Mouse (Mus musculus) retina, adult 2 months (tissue): ENCODE results near the gene Slc4a4.
"Not testable (repeated sequence)": the region's sequence is repeated elsewhere in the genome, so short reads cannot be mapped to it uniquely, and the experiment has no call there.

Experiments used
- DNase-seq: peaks from one replicate; pipeline ENCODE4 v3.0.0-alpha.2; 2012; ENCODE audit warnings: low read depth, low spot score

Gene Slc4a4

GRCm38 (mm10) chr5:89071957-89072356, 185.3 kb downstream of the Slc4a4 start:
- DNase-seq, result no peak

- no peak for DNase-seq
These were observed 191.1 kb downstream of the Slc4a4 start for GRCm38 (mm10) chr5:89077711-89078110.

GRCm38 (mm10) chr5:89083476-89083875, 196.9 kb downstream of the Slc4a4 start:
- DNase-seq, result no peak

GRCm38 (mm10) chr5:89087916-89088315, 201.3 kb downstream of the Slc4a4 start:
- DNase-seq, result no peak

GRCm38 (mm10) chr5:89088462-89088861, 201.8 kb downstream of the Slc4a4 start:
- DNase-seq, result no peak

GRCm38 (mm10) chr5:89090131-89090530, 203.5 kb downstream of the Slc4a4 start:
- DNase-seq, result no peak

- DNase-seq, result no peak
These were observed 209.8 kb downstream of the Slc4a4 start for GRCm38 (mm10) chr5:89096371-89096770.

GRCm38 (mm10) chr5:89097291-89097690, 210.7 kb downstream of the Slc4a4 start:
- DNase-seq, result no peak

GRCm38 (mm10) chr5:89098121-89098520, 211.5 kb downstream of the Slc4a4 start:
- DNase-seq, result no peak

GRCm38 (mm10) chr5:89099886-89100285, 213.3 kb downstream of the Slc4a4 start:
- no peak for DNase-seq

GRCm38 (mm10) chr5:89102560-89102959, 215.9 kb downstream of the Slc4a4 start:
- DNase-seq, result no peak

GRCm38 (mm10) chr5:89105346-89105745, 218.7 kb downstream of the Slc4a4 start:
- DNase-seq, result no peak

- DNase-seq, result no peak
These were observed 219.6 kb downstream of the Slc4a4 start for GRCm38 (mm10) chr5:89106217-89106616.

GRCm38 (mm10) chr5:89108809-89109208, 222.2 kb downstream of the Slc4a4 start:
- no peak for DNase-seq

- DNase-seq, result no peak
These were observed 223.2 kb downstream of the Slc4a4 start for GRCm38 (mm10) chr5:89109832-89110231.

GRCm38 (mm10) chr5:89111987-89112386, 225.4 kb downstream of the Slc4a4 start:
- DNase-seq, result not testable (repeated sequence)

- DNase-seq, result no peak
These were observed 234.3 kb downstream of the Slc4a4 start for GRCm38 (mm10) chr5:89120881-89121280.

GRCm38 (mm10) chr5:89123270-89123903, 236.8 kb downstream of the Slc4a4 start:
- no peak for DNase-seq

GRCm38 (mm10) chr5:89128210-89128609, 241.6 kb downstream of the Slc4a4 start:
- no peak for DNase-seq

GRCm38 (mm10) chr5:89135776-89136175, 249.2 kb downstream of the Slc4a4 start:
- no peak for DNase-seq

- DNase-seq, result no peak
These were observed 253.5 kb downstream of the Slc4a4 start for GRCm38 (mm10) chr5:89140070-89140469.

- DNase-seq, result no peak
These were observed 255.1 kb downstream of the Slc4a4 start for GRCm38 (mm10) chr5:89141761-89142160.

- no peak for DNase-seq
These were observed 259.7 kb downstream of the Slc4a4 start for GRCm38 (mm10) chr5:89146276-89146675.

- no peak for DNase-seq
These were observed 260.7 kb downstream of the Slc4a4 start for GRCm38 (mm10) chr5:89147282-89147790.
